11 mouse cellular contexts compared by ENCODE assay signal in genomic region chr8:115806579-115806978, GRCm38 (mm10).
DNase-seq lines count a peak whose midpoint lies in the region; ATAC-seq and TF ChIP-seq lines count a peak whose summit lies in the region.
"Had no signal": no experiment of that assay in that cellular context is flagged by ENCODE, and none has a peak within 500 bp of the region (broad histone marks: within the 10 kb centered on the region; RNA-seq: fewer than 3 reads in every experiment).

No protein-coding gene starts in this region.

- DNase-seq in heart, postnatal 36 days = no peak
- peak; percentile 42 for DNase-seq in Muller cell, postnatal 12 days (ENCODE audit: inconsistent ontology term)
- DNase-seq in embryonic facial prominence, embryonic 10.5 days (ENCODE audit: low spot score) = peak; percentile 37
- peak; percentile 59 for DNase-seq in lung, embryonic 14.5 days
- DNase-seq in testis, postnatal 14 days (ENCODE audit: low spot score) = no peak
- no peak for DNase-seq in thymus, adult 18-20 months
- DNase-seq: adrenal gland, postnatal 14 days had no signal

- no peak for TF ChIP-seq CTCF in lung, embryonic 14.5 days (IDR thresholded peaks at IDR 0.05; ENCODE audit: low read depth)

- no peaks in the 10 kb centered on the region for H3K27me3 ChIP-seq in heart, embryonic 15.5 days
- H3K27me3 ChIP-seq in embryonic facial prominence, embryonic 10.5 days (replicated peaks; ENCODE audit: low read depth, poor library complexity, severe bottlenecking) = no peaks in the 10 kb centered on the region
- H3K27me3 ChIP-seq in lung, embryonic 14.5 days (ENCODE audit: insufficient read depth, low read length) = no peaks in the 10 kb centered on the region
- H3K27me3 ChIP-seq: neural tube, embryonic 15.5 days; stomach, embryonic 15.5 days had no signal

- H3K4me3 ChIP-seq in heart, embryonic 15.5 days = no peak overlapping the region
- no peak overlapping the region for H3K4me3 ChIP-seq in embryonic facial prominence, embryonic 10.5 days
- H3K4me3 ChIP-seq in lung, embryonic 14.5 days (ENCODE audit: low read depth, low read length) = no peak overlapping the region
- H3K4me3 ChIP-seq: neural tube, embryonic 15.5 days; stomach, embryonic 15.5 days had no signal

- no peak; the same call in 1 of the 2 replicates for ATAC-seq in heart, embryonic 15.5 days (replicated peaks; ENCODE audit: insufficient number of reproducible peaks, insufficient read depth, low FRiP score, low read depth)
- peak; percentile 74; the same call in 1 of the 2 replicates for ATAC-seq in lung, embryonic 14.5 days (ENCODE audit: insufficient read depth)
- no peak for ATAC-seq in megakaryocyte progenitor cell, adult 5-6 weeks (replicated peaks; ENCODE audit: poor library complexity)

- no peak overlapping the region for H3K9ac ChIP-seq in heart, embryonic 15.5 days
- H3K9ac ChIP-seq in lung, embryonic 14.5 days = no peak overlapping the region
- H3K9ac ChIP-seq: neural tube, embryonic 15.5 days; stomach, embryonic 15.5 days had no signal

- intact Hi-C loops in heart, postnatal 36 days (cut with DNase I) = no loop called here

- no peaks in the 10 kb centered on the region for H3K9me3 ChIP-seq in heart, embryonic 15.5 days (replicated peaks)
- H3K9me3 ChIP-seq in embryonic facial prominence, embryonic 10.5 days = no peaks in the 10 kb centered on the region
- H3K9me3 ChIP-seq in lung, embryonic 14.5 days (ENCODE audit: low read depth, low read length) = no peaks in the 10 kb centered on the region
- H3K9me3 ChIP-seq: neural tube, embryonic 15.5 days; stomach, embryonic 15.5 days had no signal

- H3K4me2 ChIP-seq in heart, embryonic 15.5 days = peak overlapping the region; percentile 9; the same call in 1 of the 2 replicates
- peak overlapping the region; percentile 24; the same call in 1 of the 2 replicates for H3K4me2 ChIP-seq in lung, embryonic 14.5 days
- H3K4me2 ChIP-seq: neural tube, embryonic 15.5 days; stomach, embryonic 15.5 days had no signal

- H3K36me3 ChIP-seq in heart, embryonic 15.5 days = no peaks in the 10 kb centered on the region
- H3K36me3 ChIP-seq in embryonic facial prominence, embryonic 10.5 days (replicated peaks) = no peaks in the 10 kb centered on the region
- H3K36me3 ChIP-seq in lung, embryonic 14.5 days (ENCODE audit: insufficient read depth) = no peaks in the 10 kb centered on the region
- H3K36me3 ChIP-seq: neural tube, embryonic 15.5 days; stomach, embryonic 15.5 days had no signal

- WGBS in heart, embryonic 15.5 days = 23% methylated on average over 9 of the region's 9 CpGs
- 42% methylated on average over 9 of the region's 9 CpGs for WGBS in embryonic facial prominence, embryonic 10.5 days
- WGBS in lung, embryonic 14.5 days = 21% methylated on average over 9 of the region's 9 CpGs

- peaks cover 3% of the 10 kb centered on the region; the same call in 1 of the 2 replicates for H3K4me1 ChIP-seq in heart, embryonic 15.5 days (replicated peaks)
- peaks cover 7% of the 10 kb centered on the region for H3K4me1 ChIP-seq in embryonic facial prominence, embryonic 10.5 days
- peaks cover 7% of the 10 kb centered on the region for H3K4me1 ChIP-seq in lung, embryonic 14.5 days (ENCODE audit: insufficient read depth)
- H3K4me1 ChIP-seq: stomach, embryonic 15.5 days had no signal

- H3K27ac ChIP-seq in heart, embryonic 15.5 days = no peak overlapping the region
- no peak overlapping the region; the same call in 1 of the 2 replicates for H3K27ac ChIP-seq in embryonic facial prominence, embryonic 10.5 days (replicated peaks)
- peak overlapping the region; percentile 43; the same call in 1 of the 2 replicates for H3K27ac ChIP-seq in lung, embryonic 14.5 days (ENCODE audit: low read depth)
- H3K27ac ChIP-seq: neural tube, embryonic 15.5 days; stomach, embryonic 15.5 days had no signal

Comparison
In these comparisons a context has a peak if more than half of its experiments do, and no peak if none do; other contexts are left out.
1. DNase-seq: peak in Muller cell, postnatal 12 days (single experiment), embryonic facial prominence, embryonic 10.5 days (single experiment) and lung, embryonic 14.5 days (single experiment); none in heart, postnatal 36 days (0 of 2), testis, postnatal 14 days (single experiment) and thymus, adult 18-20 months (0 of 2).